Mouse (Mus musculus): ENCODE results near the gene Mapkapk5.

- TF ChIP-seq TAL1 (IDR thresholded peaks at IDR 0.05; ENCODE audit: low read length) (no peak), GATA1 (IDR thresholded peaks at IDR 0.05; ENCODE audit: low read length) (no peak)
Measured at GRCm38 (mm10) chr5:121506846-121507245, 38.9 kb downstream of the Mapkapk5 start.

Data from erythroblast, embryonic 14.5 days (primary cell).